Mouse (Mus musculus) stomach, embryonic 16.5 days (tissue): ENCODE data around the gene Tas2r109. TPM values are rescaled to one million over a fixed set of nuclear protein-coding genes. Genes with fewer than 3 reads are reported as not detected.
"Not testable (repeated sequence)": the region's sequence is repeated elsewhere in the genome, so short reads cannot be mapped to it uniquely, and the experiment has no call there.

ENCODE experiments used
- ATAC-seq: fragments of 200-750 bp; cut with Nextera tagmentation; 2 replicates; pipeline ENCODE4 v1.8.0; 2017; ENCODE audit warnings: moderate number of reproducible peaks, moderate TSS enrichment; ENCODE audit not compliant: insufficient read depth, low FRiP score
- H3K27ac ChIP-seq: fragments of 300-500 bp; sonication (generic); 2 replicates; pipeline ENCODE4 v1.5.1; 2014; ENCODE audit warnings: low read length
- H3K27me3 ChIP-seq: fragments of 300-500 bp; sonication (generic); 2 replicates; pipeline ENCODE4 v1.6.1; 2014; ENCODE audit warnings: low read length, control low read depth, mixed read lengths; ENCODE audit not compliant: control insufficient read depth, insufficient read depth
- H3K36me3 ChIP-seq: fragments of 300-500 bp; sonication (generic); 2 replicates; pipeline ENCODE4 v1.6.1; 2014; ENCODE audit warnings: low read length; ENCODE audit not compliant: control insufficient read depth, insufficient read depth
- H3K4me1 ChIP-seq: fragments of 300-500 bp; sonication (generic); 2 replicates; pipeline ENCODE4 v1.6.1; 2014; ENCODE audit warnings: low read length, control low read depth, mixed read lengths; ENCODE audit not compliant: control insufficient read depth, insufficient read depth
- H3K4me2 ChIP-seq: fragments of 300-500 bp; sonication (generic); 2 replicates; pipeline ENCODE4 v1.6.1; 2014; ENCODE audit warnings: low read depth, low read length, mixed read lengths
- H3K4me3 ChIP-seq: fragments of 300-500 bp; sonication (generic); replicated peaks from 2 replicates; pipeline ENCODE4 v1.5.1; 2014; ENCODE audit warnings: mild to moderate bottlenecking, low read length
- H3K9ac ChIP-seq: fragments of 300-500 bp; sonication (generic); 2 replicates; pipeline ENCODE4 v1.6.1; 2014; ENCODE audit warnings: low read length
- H3K9me3 ChIP-seq: fragments of 300-500 bp; sonication (generic); replicated peaks from 2 replicates; pipeline ENCODE4 v1.6.1; 2016; ENCODE audit warnings: low read length, control low read depth; ENCODE audit not compliant: control insufficient read depth
- WGBS: fragments of 180-500 bp; shearing (Covaris S2); extraction: QIAGEN DNeasy Blood & Tissue Kit; methylation state at CpG from one replicate; pipeline ENCODE4 v1.1.7; 2014; 5-methylcytosine and 5-hydroxymethylcytosine counted together
- polyA plus RNA-seq: library from polyadenylated mRNA; unstranded; fragments of >200 nt; fragmentation: Nextera tagmentation; extraction: Ambion mirVana; gene quantifications from 2 replicates; pipeline ENCODE4 v1.2.1, GENCODE M21; 2015

The Tas2r109 gene
- not detected in 2 replicates for polyA plus RNA-seq

DNA sequence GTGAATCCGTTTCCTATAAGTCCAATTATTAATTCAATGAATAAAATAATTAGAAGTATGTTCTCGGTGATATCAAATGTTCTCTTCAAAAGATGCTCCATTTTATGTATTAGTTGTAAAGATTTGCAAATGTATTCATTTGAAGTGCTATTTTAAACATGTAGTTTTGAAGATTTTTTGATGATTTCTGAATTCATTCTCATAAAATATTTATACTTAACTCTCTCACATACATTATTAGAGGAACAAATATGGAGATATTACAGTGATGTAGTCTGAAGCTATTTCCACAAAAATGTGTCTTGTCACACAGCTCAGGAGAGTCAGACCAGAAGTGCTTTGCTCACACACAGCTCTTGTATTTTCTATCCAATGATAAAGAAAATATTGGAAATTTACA lies at the start of gene Tas2r109:
Tas2r109 (minus strand) TSS at position 101 of the 400 bp plus-strand sequence.
- no peaks in the 10 kb centered on the region for H3K4me1 ChIP-seq
- no peak within 1 kb of the TSS for H3K9ac ChIP-seq
- no peak within 1 kb of the TSS for H3K4me2 ChIP-seq
- H3K27me3 ChIP-seq, result no peaks in the 10 kb centered on the region
- H3K9me3 ChIP-seq, result no peaks in the 10 kb centered on the region
- H3K36me3 ChIP-seq, result no peaks in the 10 kb centered on the region
- 73% methylated on average over 2 of the region's 2 CpGs for WGBS
- no peak for ATAC-seq
- no peak within 1 kb of the TSS for H3K4me3 ChIP-seq
- H3K27ac ChIP-seq, result no peak within 1 kb of the TSS

DNA sequence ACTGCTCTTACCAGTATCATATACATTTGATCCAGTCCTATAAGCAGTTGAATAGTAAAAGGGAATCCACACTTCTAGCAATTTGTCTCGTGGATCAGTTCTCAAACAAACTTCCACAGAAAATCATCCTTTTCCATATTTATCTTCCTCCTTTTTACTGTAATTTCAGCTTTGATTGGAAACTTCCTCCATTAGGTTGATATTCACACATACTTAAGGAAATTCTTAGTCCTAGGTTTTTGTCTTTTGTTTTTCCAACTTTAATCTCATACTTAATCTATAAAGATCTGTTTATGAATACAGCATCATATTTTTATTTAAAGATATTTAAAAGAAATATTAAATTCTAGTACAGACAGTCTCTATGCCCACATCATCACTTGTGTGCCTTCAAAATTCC lies 22.9 kb downstream of the Tas2r109 start, which contains the start of gene Tas2r131:
Tas2r131 (minus strand) TSS at position 101 of the 400 bp plus-strand sequence.
- no peak within 1 kb of the TSS for H3K4me3 ChIP-seq
- no peaks in the 10 kb centered on the region for H3K27me3 ChIP-seq
- H3K36me3 ChIP-seq, result no peaks in the 10 kb centered on the region
- no peaks in the 10 kb centered on the region for H3K4me1 ChIP-seq
- WGBS, result 68% methylated on average over 1 of the region's 1 CpGs
- no peak within 1 kb of the TSS for H3K4me2 ChIP-seq
- no peak within 1 kb of the TSS for H3K9ac ChIP-seq
- no peak within 1 kb of the TSS for H3K27ac ChIP-seq
- H3K9me3 ChIP-seq, result no peaks in the 10 kb centered on the region
- no peak for ATAC-seq

DNA sequence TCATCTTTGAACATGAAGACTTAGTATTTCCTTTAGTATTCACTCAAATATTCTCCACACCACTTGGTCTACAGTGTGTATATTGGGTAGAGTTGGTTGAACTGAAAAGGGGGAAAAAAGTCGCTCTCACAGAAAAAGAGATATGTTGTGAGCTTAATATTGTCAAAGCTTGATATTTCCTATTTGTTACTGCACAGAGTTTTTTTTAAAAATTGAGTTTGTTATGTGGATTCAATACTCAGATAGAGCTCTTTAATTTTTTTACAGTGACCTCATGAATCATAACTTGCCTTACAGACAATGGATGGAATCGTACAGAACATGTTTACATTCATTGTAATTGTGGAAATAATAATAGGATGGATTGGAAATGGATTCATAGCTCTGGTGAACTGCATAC lies 30.0 kb downstream of the Tas2r109 start, which contains the start of gene Tas2r129:
Tas2r129 (plus strand) TSS at position 301 of the 400 bp plus-strand sequence.
- H3K27me3 ChIP-seq, result no peaks in the 10 kb centered on the region
- H3K9me3 ChIP-seq, result no peaks in the 10 kb centered on the region
- no peaks in the 10 kb centered on the region for H3K36me3 ChIP-seq
- no peak within 1 kb of the TSS for H3K4me3 ChIP-seq
- no peak within 1 kb of the TSS for H3K4me2 ChIP-seq
- no peaks in the 10 kb centered on the region for H3K4me1 ChIP-seq
- WGBS, result 68% methylated on average over 2 of the region's 2 CpGs
- no peak within 1 kb of the TSS for H3K9ac ChIP-seq
- no peak for ATAC-seq
- no peak within 1 kb of the TSS for H3K27ac ChIP-seq

DNA sequence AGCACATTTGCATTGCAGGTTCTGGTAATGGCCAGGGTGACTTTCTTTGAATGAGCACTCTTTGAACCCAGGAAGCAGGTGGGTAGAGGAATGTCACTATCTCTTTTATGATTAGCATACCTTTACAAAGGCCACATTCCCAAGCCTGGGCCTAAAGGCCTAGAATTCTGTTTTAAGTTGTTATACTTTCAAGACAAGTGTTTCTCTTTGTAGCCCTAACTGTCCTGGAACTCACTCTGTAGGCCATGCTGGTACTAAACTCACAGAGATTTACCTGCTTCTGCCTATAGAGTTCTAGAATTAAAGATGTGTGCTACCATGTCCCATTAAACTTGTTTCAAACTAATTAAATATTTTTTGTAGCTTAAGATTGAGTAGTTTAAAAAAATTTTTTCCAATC lies 39.4 kb downstream of the Tas2r109 start:
- H3K4me3 ChIP-seq, H3K36me3 ChIP-seq, H3K9ac ChIP-seq, ATAC-seq, H3K9me3 ChIP-seq, H3K4me2 ChIP-seq, H3K27me3 ChIP-seq, H3K4me1 ChIP-seq, H3K27ac ChIP-seq: not testable (repeated sequence)

Other genes starting within 250 kb of the Tas2r109 start
- gene Tas2r115, start 242.9 kb downstream of the Tas2r109 start, polyA plus RNA-seq, result not detected in 2 replicates
- not detected in 2 replicates for gene Tas2r124, start 226.2 kb downstream of the Tas2r109 start, polyA plus RNA-seq
- gene Tas2r102, start 218.8 kb downstream of the Tas2r109 start, polyA plus RNA-seq, result not detected in 2 replicates
- gene Tas2r136, start 202.8 kb downstream of the Tas2r109 start, polyA plus RNA-seq, result not detected in 2 replicates
- not detected in 2 replicates for gene Tas2r117, start 178.1 kb downstream of the Tas2r109 start, polyA plus RNA-seq
- not detected in 2 replicates for gene Tas2r123, start 133.8 kb downstream of the Tas2r109 start, polyA plus RNA-seq
- not detected in 2 replicates for gene Tas2r116, start 125.5 kb downstream of the Tas2r109 start, polyA plus RNA-seq
- not detected in 2 replicates for gene Tas2r110, start 113.0 kb downstream of the Tas2r109 start, polyA plus RNA-seq
- gene Tas2r113, start 88.0 kb downstream of the Tas2r109 start, polyA plus RNA-seq, result not detected in 2 replicates
- gene Tas2r125, start 71.3 kb downstream of the Tas2r109 start, polyA plus RNA-seq, result not detected in 2 replicates
- gene Tas2r129, start 29.9 kb downstream of the Tas2r109 start, polyA plus RNA-seq, result not detected in 2 replicates
- not detected in 2 replicates for gene Tas2r131, start 23.0 kb downstream of the Tas2r109 start, polyA plus RNA-seq
- not detected in 2 replicates for gene Tas2r103, start 56.1 kb upstream of the Tas2r109 start, polyA plus RNA-seq
- gene Tas2r140, start 74.9 kb upstream of the Tas2r109 start, polyA plus RNA-seq, result not detected in 2 replicates
- 74.9 and 82.3 TPM in 2 replicates for gene Smim10l1, start 123.9 kb upstream of the Tas2r109 start, polyA plus RNA-seq